Mouse (Mus musculus) G1E (cell line): ENCODE results near the gene Pdpr. TPM values are rescaled to one million over a fixed set of nuclear protein-coding genes. Genes with fewer than 3 reads are reported as not detected.

Experiments
- ATAC-seq: 2 replicates; pipeline ENCODE4 v1.8.0; 2016; ENCODE audit warnings: mild to moderate bottlenecking; ENCODE audit not compliant: insufficient number of reproducible peaks, poor library complexity, low FRiP score, severe bottlenecking; ENCODE audit errors: extremely low read depth
- DNase-seq: peaks from one replicate; pipeline ENCODE4 v3.0.0; 2012; ENCODE audit warnings: low spot score
- H3K27me3 ChIP-seq: 2 replicates; pipeline ENCODE4 v1.6.1; 2012; ENCODE audit warnings: mild to moderate bottlenecking, low read length, inconsistent platforms; ENCODE audit not compliant: insufficient read depth
- H3K36me3 ChIP-seq: replicated peaks from 2 replicates; pipeline ENCODE3; 2012; ENCODE audit warnings: mild to moderate bottlenecking, inconsistent platforms
- H3K4me1 ChIP-seq: 2 replicates; pipeline ENCODE4 v1.6.1; 2012; ENCODE audit warnings: low read depth, low read length, inconsistent platforms, mixed read lengths; ENCODE audit not compliant: insufficient read depth
- H3K4me3 ChIP-seq: 2 replicates; pipeline ENCODE4 v1.5.1; 2012; ENCODE audit warnings: low read depth, mild to moderate bottlenecking, inconsistent platforms, low read length, moderate library complexity, mixed read lengths
- H3K9me3 ChIP-seq: replicated peaks from 2 replicates; pipeline ENCODE4 v1.6.1; 2012; ENCODE audit warnings: inconsistent platforms
- CTCF ChIP-seq: IDR thresholded peaks from 2 replicates; pipeline ENCODE4 v1.5.1; 2012; ENCODE audit warnings: low read depth, low read length, inconsistent platforms, mixed read lengths
- GATA1 ChIP-seq: IDR thresholded peaks from 2 replicates; pipeline ENCODE4 v1.6.1; 2012; ENCODE audit warnings: borderline replicate concordance, low read length, inconsistent platforms, mixed read lengths
- GATA2 ChIP-seq: IDR thresholded peaks from 2 replicates; pipeline ENCODE4 v1.6.1; 2012; ENCODE audit warnings: low read depth, low read length, inconsistent platforms, borderline replicate concordance
- POLR2AphosphoS5 ChIP-seq: IDR thresholded peaks from 2 replicates; pipeline ENCODE4 v1.6.1; 2012; ENCODE audit warnings: low read depth, low read length, inconsistent platforms; ENCODE audit not compliant: insufficient replicate concordance
- TAL1 ChIP-seq: conservative IDR thresholded peaks from 2 replicates; pipeline ENCODE4 v1.6.1; 2012; ENCODE audit warnings: low read depth, low read length, inconsistent platforms, mixed read lengths
- polyA plus RNA-seq: library from polyadenylated mRNA; stranded (reverse); fragments of >175 nt; gene quantifications from 2 replicates; pipeline ENCODE4 v1.2.3, GENCODE M21; 2012
- total RNA-seq, 2 experiments: library from RNA; stranded (forward) in 1 of 2; stranded (reverse) in 1 of 2; fragments of 200-1000 nt in 1 of 2; fragments of >200 nt in 1 of 2; fragmentation: Nextera tagmentation in 1 of 2; gene quantifications; 2 replicates each; pipeline ENCODE4 v1.2.3; 2014 to 2017

The Pdpr gene
- total and polyA plus RNA-seq, 3 experiments: 9.5 to 19.4 (median 15.7) TPM

- Histone ChIP-seq H3K36me3 (peaks cover 79% of the 10 kb centered on the region), H3K4me1 (no peaks in the 10 kb centered on the region), H3K4me3 (no peak overlapping the region), H3K9me3 (no peaks in the 10 kb centered on the region), H3K27me3 (no peaks in the 10 kb centered on the region)
- DNase-seq (no peak), ATAC-seq (no peak)
- TF ChIP-seq GATA1 (no peak), POLR2AphosphoS5 (no peak), CTCF (no peak), GATA2 (no peak), TAL1 (no peak)
Observed at GRCm38 (mm10) chr8:111171661-111172060, 77.2 kb downstream of the Pdpr start.

DNA sequence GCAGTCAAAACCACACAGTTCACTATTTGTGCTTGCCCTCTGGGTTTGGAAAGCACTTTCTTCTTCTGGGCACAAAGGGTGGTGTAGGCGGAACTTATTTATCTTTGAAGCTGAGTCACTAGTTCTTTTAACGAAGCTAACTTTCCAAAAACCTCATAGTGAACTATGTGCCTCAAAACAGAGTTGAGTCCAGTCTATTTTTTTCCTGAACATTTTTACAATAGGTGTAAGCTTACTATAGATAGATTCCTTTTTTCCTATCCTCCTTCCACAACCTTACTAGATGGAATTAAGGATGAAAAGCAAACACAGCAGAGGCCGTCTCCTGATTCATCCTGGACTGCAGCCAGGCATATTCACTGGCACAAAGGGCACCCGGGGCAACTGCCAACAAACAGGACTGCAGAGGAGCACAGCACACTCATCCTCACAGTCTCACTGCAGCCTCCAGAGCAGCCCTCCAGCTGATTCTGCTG, 91.1 kb downstream of the Pdpr start:
- H3K36me3 ChIP-seq: peaks cover 50% of the 10 kb centered on the region
- H3K4me1 ChIP-seq: no peaks in the 10 kb centered on the region
- no peaks in the 10 kb centered on the region for H3K27me3 ChIP-seq
- DNase-seq (no peak), ATAC-seq (no peak)
- no peaks in the 10 kb centered on the region for H3K9me3 ChIP-seq
- no peak overlapping the region for H3K4me3 ChIP-seq
- no peak for TF ChIP-seq TAL1
- TF ChIP-seq POLR2AphosphoS5: no peak
- TF ChIP-seq GATA1: no peak
- TF ChIP-seq CTCF: no peak
- no peak for TF ChIP-seq GATA2

Other genes with a start within 250 kb of the Pdpr start
- gene Cog4, start 248.0 kb upstream of the Pdpr start, total RNA-seq (2014; fragmentation: Nextera tagmentation): 24.1 and 32.8 TPM in 2 replicates
- 45.6 and 46.3 TPM in 2 replicates for gene Cog4, start 248.0 kb upstream of the Pdpr start, total RNA-seq (2017)
- 17.7 and 20.2 TPM in 2 replicates for gene Cog4, start 248.0 kb upstream of the Pdpr start, polyA plus RNA-seq
- gene Sf3b3, start 247.8 kb upstream of the Pdpr start, total RNA-seq (2014; fragmentation: Nextera tagmentation): 173 and 176 TPM in 2 replicates
- gene Sf3b3, start 247.8 kb upstream of the Pdpr start, total RNA-seq (2017): 192 and 201 TPM in 2 replicates
- 10.1 and 13.6 TPM in 2 replicates for gene Sf3b3, start 247.8 kb upstream of the Pdpr start, polyA plus RNA-seq
- gene Fuk, start 192.1 kb upstream of the Pdpr start, total RNA-seq (2014; fragmentation: Nextera tagmentation): 6.8 and 7.1 TPM in 2 replicates
- gene Fuk, start 192.1 kb upstream of the Pdpr start, total RNA-seq (2017): 8.9 and 9.8 TPM in 2 replicates
- 15.6 and 17.5 TPM in 2 replicates for gene Fuk, start 192.1 kb upstream of the Pdpr start, polyA plus RNA-seq
- gene St3gal2, start 174.7 kb upstream of the Pdpr start, total RNA-seq (2014; fragmentation: Nextera tagmentation): 94.4 and 95.8 TPM in 2 replicates
- gene St3gal2, start 174.7 kb upstream of the Pdpr start, total RNA-seq (2017): 22.8 and 23.1 TPM in 2 replicates
- gene St3gal2, start 174.7 kb upstream of the Pdpr start, polyA plus RNA-seq: 115 and 124 TPM in 2 replicates
- 205 and 207 TPM in 2 replicates for gene Ddx19a, start 96.8 kb upstream of the Pdpr start, total RNA-seq (2014; fragmentation: Nextera tagmentation)
- gene Ddx19a, start 96.8 kb upstream of the Pdpr start, total RNA-seq (2017): 38.2 and 45.1 TPM in 2 replicates
- gene Ddx19a, start 96.8 kb upstream of the Pdpr start, polyA plus RNA-seq: 60.3 and 81.1 TPM in 2 replicates
- 17.4 and 18.8 TPM in 2 replicates for gene Ddx19b, start 62.9 kb upstream of the Pdpr start, total RNA-seq (2014; fragmentation: Nextera tagmentation)
- gene Ddx19b, start 62.9 kb upstream of the Pdpr start, total RNA-seq (2017): 21.7 and 21.9 TPM in 2 replicates
- 5.1 and 6.3 TPM in 2 replicates for gene Ddx19b, start 62.9 kb upstream of the Pdpr start, polyA plus RNA-seq
- gene Aars, start 61.5 kb upstream of the Pdpr start, total RNA-seq (2014; fragmentation: Nextera tagmentation): 126 and 131 TPM in 2 replicates
- 77.0 and 81.8 TPM in 2 replicates for gene Aars, start 61.5 kb upstream of the Pdpr start, total RNA-seq (2017)
- gene Aars, start 61.5 kb upstream of the Pdpr start, polyA plus RNA-seq: 37.3 and 56.4 TPM in 2 replicates
- not detected in 2 replicates for gene Exosc6, start 38.3 kb upstream of the Pdpr start, total RNA-seq (2014; fragmentation: Nextera tagmentation)
- gene Exosc6, start 38.3 kb upstream of the Pdpr start, total RNA-seq (2017): 13.9 and 17.0 TPM in 2 replicates
- gene Exosc6, start 38.3 kb upstream of the Pdpr start, polyA plus RNA-seq: 88.0 and 119 TPM in 2 replicates
- not detected in 2 replicates for gene Clec18a, start 2.2 kb upstream of the Pdpr start, total RNA-seq (2014; fragmentation: Nextera tagmentation)
- 0.05 and 0.06 TPM in 2 replicates for gene Clec18a, start 2.2 kb upstream of the Pdpr start, total RNA-seq (2017)
- gene Clec18a, start 2.2 kb upstream of the Pdpr start, polyA plus RNA-seq: not detected in 2 replicates
- gene Glg1, start 164.6 kb downstream of the Pdpr start, total RNA-seq (2014; fragmentation: Nextera tagmentation): 71.0 and 71.8 TPM in 2 replicates
- 15.5 and 22.7 TPM in 2 replicates for gene Glg1, start 164.6 kb downstream of the Pdpr start, total RNA-seq (2017)
- 10.8 and 12.7 TPM in 2 replicates for gene Glg1, start 164.6 kb downstream of the Pdpr start, polyA plus RNA-seq
- 58.1 and 72.0 TPM in 2 replicates for gene Rfwd3, start 205.6 kb downstream of the Pdpr start, total RNA-seq (2014; fragmentation: Nextera tagmentation)
- 79.2 and 83.2 TPM in 2 replicates for gene Rfwd3, start 205.6 kb downstream of the Pdpr start, total RNA-seq (2017)
- 4.0 and 4.9 TPM in 2 replicates for gene Rfwd3, start 205.6 kb downstream of the Pdpr start, polyA plus RNA-seq
- gene Mlkl, start 243.5 kb downstream of the Pdpr start, total RNA-seq (2014; fragmentation: Nextera tagmentation): not detected in 2 replicates
- gene Mlkl, start 243.5 kb downstream of the Pdpr start, total RNA-seq (2017): 0.17 TPM in 1 of 2 replicates, not detected in the other
- gene Mlkl, start 243.5 kb downstream of the Pdpr start, polyA plus RNA-seq: not detected in 2 replicates